Mouse (Mus musculus) stomach, postnatal 0 days (tissue): Measurements from ENCODE around the gene Gm17324. TPM values are rescaled to one million over a fixed set of nuclear protein-coding genes. Genes with fewer than 3 reads are reported as not detected.

Experiments
- ATAC-seq: fragments of 200-750 bp; cut with Nextera tagmentation; 2 replicates; pipeline ENCODE4 v1.8.0; 2017; ENCODE audit not compliant: low FRiP score, low TSS enrichment
- DNase-seq: peaks from one replicate; pipeline ENCODE4 v3.0.0-alpha.2; 2016; ENCODE audit warnings: low spot score
- H3K27ac ChIP-seq: fragments of 300-500 bp; sonication (generic); replicated peaks from 2 replicates; pipeline ENCODE4 v1.5.1; 2014; ENCODE audit warnings: mild to moderate bottlenecking, control low read depth
- H3K27me3 ChIP-seq: fragments of 300-500 bp; sonication (generic); 2 replicates; pipeline ENCODE4 v1.6.1; 2014; ENCODE audit warnings: low read length; ENCODE audit not compliant: control insufficient read depth, insufficient read depth
- H3K36me3 ChIP-seq: fragments of 300-500 bp; sonication (generic); 2 replicates; pipeline ENCODE4 v1.6.1; 2014; ENCODE audit warnings: low read length, mixed read lengths; ENCODE audit not compliant: control insufficient read depth, insufficient read depth
- H3K4me1 ChIP-seq: fragments of 300-500 bp; sonication (generic); replicated peaks from 2 replicates; pipeline ENCODE4 v1.6.1; 2014; ENCODE audit warnings: antibody characterized with exemption; ENCODE audit not compliant: control insufficient read depth, insufficient read depth
- H3K4me2 ChIP-seq: fragments of 300-500 bp; sonication (generic); replicated peaks from 2 replicates; pipeline ENCODE4 v1.6.1; 2014; ENCODE audit warnings: low read depth, mild to moderate bottlenecking, control low read depth, moderate library complexity
- H3K4me3 ChIP-seq: fragments of 300-500 bp; sonication (generic); 2 replicates; pipeline ENCODE4 v1.5.1; 2014; ENCODE audit warnings: low read depth, low read length, control low read depth
- H3K9ac ChIP-seq: fragments of 300-500 bp; sonication (generic); 2 replicates; pipeline ENCODE4 v1.6.1; 2014; ENCODE audit warnings: mild to moderate bottlenecking, low read length, control low read depth, mixed read lengths
- H3K9me3 ChIP-seq: fragments of 300-500 bp; sonication (generic); 2 replicates; pipeline ENCODE4 v1.6.1; 2016; ENCODE audit warnings: low read length; ENCODE audit not compliant: control insufficient read depth
- CTCF ChIP-seq: IDR thresholded peaks from 2 replicates; pipeline ENCODE4 v1.5.1; 2016; ENCODE audit warnings: antibody characterized with exemption, low read depth, mild to moderate bottlenecking, moderate library complexity
- EP300 ChIP-seq: optimal IDR thresholded peaks from 2 replicates; pipeline ENCODE3; 2016; ENCODE audit warnings: antibody characterized with exemption
- WGBS: fragments of 180-500 bp; shearing (Covaris S2); extraction: QIAGEN DNeasy Blood & Tissue Kit; methylation state at CpG from one replicate; pipeline ENCODE4 v1.1.7; 2014; 5-methylcytosine and 5-hydroxymethylcytosine counted together
- polyA plus RNA-seq: library from polyadenylated mRNA; unstranded; fragments of >200 nt; fragmentation: Nextera tagmentation; extraction: Ambion mirVana; gene quantifications from 2 replicates; pipeline ENCODE4 v1.2.1, GENCODE M21; 2015

Gm17324 gene
- polyA plus RNA-seq, 1 experiment from 2014 or later, result 0.72 TPM

DNA sequence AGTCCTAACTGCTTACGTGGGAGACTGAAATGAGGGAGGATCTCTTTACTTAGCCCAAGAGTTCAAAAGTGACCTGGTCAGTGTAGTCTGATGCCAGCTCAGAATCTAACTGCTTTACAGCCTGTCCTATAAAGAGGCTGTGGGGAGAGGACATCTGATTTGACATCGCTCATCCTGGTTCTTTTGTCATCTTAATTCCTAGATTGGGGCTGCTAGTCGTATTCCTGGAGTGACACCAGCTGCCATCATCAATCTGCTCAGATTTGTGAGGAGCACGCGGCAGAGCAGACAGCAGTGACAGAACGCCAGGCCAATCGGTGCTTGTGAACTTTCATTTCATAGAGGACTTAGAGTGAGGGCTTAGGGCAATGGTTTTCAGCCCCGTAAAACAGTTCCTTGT, 25.0 kb upstream of the Gm17324 start:
- H3K4me3 ChIP-seq, result no peak overlapping the region
- H3K27me3 ChIP-seq, result no peaks in the 10 kb centered on the region
- H3K9me3 ChIP-seq, result no peaks in the 10 kb centered on the region
- no peak overlapping the region for H3K27ac ChIP-seq
- WGBS, result 70% methylated on average over 8 of the region's 8 CpGs
- no peaks in the 10 kb centered on the region for H3K4me1 ChIP-seq
- no peak overlapping the region for H3K9ac ChIP-seq
- H3K36me3 ChIP-seq, result peaks cover 17% of the 10 kb centered on the region; the same call in 1 of the 2 replicates
- no peak overlapping the region for H3K4me2 ChIP-seq
- TF ChIP-seq EP300 (no peak), CTCF (no peak)
- ATAC-seq (no peak), DNase-seq (no peak)

DNA sequence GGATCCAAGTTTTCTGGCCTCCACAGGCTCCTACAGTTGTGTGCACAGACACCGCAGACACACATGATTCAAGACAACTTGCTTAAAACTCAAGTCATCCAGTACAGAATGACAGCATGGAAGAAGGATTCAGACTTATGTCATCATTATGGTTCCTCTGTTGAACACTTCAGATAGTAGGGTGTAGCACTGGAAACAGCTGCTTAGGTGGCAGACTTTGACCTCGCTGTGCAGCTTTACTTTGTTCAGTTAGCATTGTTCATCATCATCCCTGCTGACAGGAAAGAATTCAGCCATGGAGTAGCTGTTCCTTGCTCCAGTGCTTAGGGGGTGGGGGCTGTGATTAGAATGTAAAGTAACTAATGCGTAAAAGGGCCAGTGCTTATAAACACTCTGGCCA, 17.1 kb upstream of the Gm17324 start:
- 82% methylated on average over 3 of the region's 3 CpGs for WGBS
- no peak for ATAC-seq

DNA sequence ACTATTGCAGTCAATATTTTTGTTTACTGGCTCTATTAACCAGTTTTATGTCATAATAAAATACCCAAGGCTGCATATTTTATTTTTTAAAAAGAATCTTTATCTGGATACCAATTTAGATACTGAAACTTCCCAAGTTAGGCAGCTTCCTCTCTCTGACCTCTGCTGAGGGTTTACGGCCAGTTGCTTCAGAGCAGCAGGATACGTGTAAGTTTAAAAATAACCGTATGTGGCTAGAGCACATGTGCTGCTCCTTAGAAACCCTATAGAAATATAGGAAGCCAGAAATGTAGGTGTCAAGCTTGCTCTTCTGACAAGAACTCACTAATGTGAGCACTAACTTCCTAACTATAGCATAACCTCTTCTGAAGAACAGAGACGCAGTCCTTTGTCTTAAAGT, 14.8 kb upstream of the Gm17324 start:
- 88% methylated on average over 4 of the region's 4 CpGs for WGBS
- no peak for DNase-seq

More for the DNA sequence above, 17.1 kb upstream of the Gm17324 start:
- Histone ChIP-seq H3K4me2 (no peak overlapping the region), H3K9me3 (no peaks in the 10 kb centered on the region), H3K27ac (no peak overlapping the region), H3K9ac (no peak overlapping the region), H3K4me1 (no peaks in the 10 kb centered on the region), H3K27me3 (no peaks in the 10 kb centered on the region), H3K4me3 (no peak overlapping the region), H3K36me3 (peaks cover 5% of the 10 kb centered on the region; the same call in 1 of the 2 replicates)
- no peak for DNase-seq
- TF ChIP-seq CTCF (no peak), EP300 (no peak)

DNA sequence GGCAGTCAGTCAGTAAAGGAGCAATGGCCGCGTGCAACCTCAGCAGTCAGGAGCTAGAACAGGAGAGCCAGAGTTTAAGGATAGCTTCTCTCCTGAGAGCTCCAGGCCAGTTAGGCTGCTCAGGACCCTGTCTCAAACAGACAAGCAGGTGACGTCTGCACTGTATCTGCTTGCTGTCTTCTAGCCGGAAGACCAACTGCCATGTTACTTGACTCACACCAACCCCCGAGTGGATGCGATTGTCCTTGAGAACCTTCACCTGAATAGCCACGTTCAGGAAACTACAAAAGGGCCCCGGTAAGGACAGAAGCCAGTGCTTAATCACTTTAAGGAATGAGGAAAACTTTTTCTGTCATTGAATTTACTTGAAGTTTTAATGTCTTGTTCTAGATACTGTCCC, 8.4 kb upstream of the Gm17324 start:
- DNase-seq, result no peak
- no peak for ATAC-seq
- H3K4me1 ChIP-seq, result no peaks in the 10 kb centered on the region
- H3K4me3 ChIP-seq, result no peak overlapping the region
- H3K4me2 ChIP-seq, result no peak overlapping the region
- 82% methylated on average over 8 of the region's 8 CpGs for WGBS
- H3K27me3 ChIP-seq, result no peaks in the 10 kb centered on the region
- peaks cover 30% of the 10 kb centered on the region for H3K36me3 ChIP-seq
- TF ChIP-seq CTCF (no peak), EP300 (no peak)
- no peaks in the 10 kb centered on the region for H3K9me3 ChIP-seq
- H3K27ac ChIP-seq, result no peak overlapping the region
- no peak overlapping the region for H3K9ac ChIP-seq

More for the DNA sequence above, 14.8 kb upstream of the Gm17324 start:
- Histone ChIP-seq H3K36me3 (peaks cover 14% of the 10 kb centered on the region), H3K4me2 (no peak overlapping the region), H3K9me3 (no peaks in the 10 kb centered on the region), H3K4me3 (no peak overlapping the region), H3K4me1 (no peaks in the 10 kb centered on the region), H3K27me3 (no peaks in the 10 kb centered on the region), H3K9ac (no peak overlapping the region), H3K27ac (no peak overlapping the region)
- TF ChIP-seq CTCF (no peak), EP300 (no peak)
- ATAC-seq, result no peak

DNA sequence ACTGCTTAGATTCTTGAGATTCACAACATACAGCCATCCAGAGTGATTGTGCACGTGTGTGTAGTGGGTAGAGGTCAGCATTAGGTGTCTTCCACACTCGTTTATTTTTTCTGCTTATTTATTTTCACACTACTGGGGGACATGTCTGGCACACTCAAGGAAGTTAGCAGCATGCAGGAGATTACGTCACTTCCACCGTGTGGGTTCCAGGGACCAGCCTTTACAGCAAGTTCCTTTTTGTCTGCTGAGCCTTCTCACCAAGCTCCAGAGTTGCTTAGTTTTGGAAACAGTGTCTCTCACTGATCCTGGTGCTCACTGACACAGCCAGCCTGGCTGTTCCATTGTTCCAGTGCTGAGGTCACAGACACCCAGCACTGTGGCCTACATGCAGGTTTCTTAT, 2.8 kb upstream of the Gm17324 start:
- Histone ChIP-seq H3K36me3 (peaks cover 15% of the 10 kb centered on the region), H3K27me3 (no peaks in the 10 kb centered on the region), H3K4me2 (no peak overlapping the region), H3K9me3 (no peaks in the 10 kb centered on the region), H3K4me3 (no peak overlapping the region), H3K4me1 (no peaks in the 10 kb centered on the region), H3K9ac (no peak overlapping the region), H3K27ac (no peak overlapping the region)
- 74% methylated on average over 4 of the region's 4 CpGs for WGBS
- DNase-seq (no peak), ATAC-seq (no peak)
- no peak for TF ChIP-seq CTCF
- TF ChIP-seq EP300, result no peak

DNA sequence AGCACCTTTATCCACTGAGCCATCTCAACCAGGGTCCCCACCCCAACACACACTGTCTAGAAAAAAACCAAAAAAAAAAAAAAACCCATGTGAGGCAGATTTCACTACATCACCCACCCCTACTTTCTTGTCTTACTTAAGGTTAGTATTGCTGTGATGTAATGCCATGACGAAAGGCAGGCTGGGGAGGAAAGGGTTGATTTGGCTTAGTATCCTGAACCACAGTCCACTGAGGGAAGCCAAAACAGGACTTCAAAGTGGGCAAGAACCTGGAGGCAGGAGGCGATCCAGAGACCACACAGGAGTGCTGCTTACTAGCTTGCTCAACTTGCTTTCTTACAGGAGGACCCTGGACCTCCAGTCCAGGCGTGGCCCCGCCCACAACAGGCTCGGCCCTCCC, 1.8 kb upstream of the Gm17324 start:
- Histone ChIP-seq H3K9ac (no peak overlapping the region), H3K27me3 (no peaks in the 10 kb centered on the region), H3K4me1 (no peaks in the 10 kb centered on the region), H3K36me3 (peaks cover 15% of the 10 kb centered on the region), H3K4me3 (no peak overlapping the region), H3K9me3 (no peaks in the 10 kb centered on the region), H3K4me2 (no peak overlapping the region), H3K27ac (no peak overlapping the region)
- ATAC-seq (no peak), DNase-seq (no peak)
- WGBS, result 80% methylated on average over 5 of the region's 5 CpGs
- TF ChIP-seq CTCF (no peak), EP300 (no peak)
